Mouse (Mus musculus): ENCODE results near the gene Fam216a.
"Not testable (repeated sequence)": the region's sequence is repeated elsewhere in the genome, so short reads cannot be mapped to it uniquely, and the experiment has no call there.

Gene Fam216a

GRCm38 (mm10) chr5:122324608-122325431 lies 47.3 kb downstream of the Fam216a start:
- no peak for DNase-seq (ENCODE audit: low spot score in 2 of 2)

DNA sequence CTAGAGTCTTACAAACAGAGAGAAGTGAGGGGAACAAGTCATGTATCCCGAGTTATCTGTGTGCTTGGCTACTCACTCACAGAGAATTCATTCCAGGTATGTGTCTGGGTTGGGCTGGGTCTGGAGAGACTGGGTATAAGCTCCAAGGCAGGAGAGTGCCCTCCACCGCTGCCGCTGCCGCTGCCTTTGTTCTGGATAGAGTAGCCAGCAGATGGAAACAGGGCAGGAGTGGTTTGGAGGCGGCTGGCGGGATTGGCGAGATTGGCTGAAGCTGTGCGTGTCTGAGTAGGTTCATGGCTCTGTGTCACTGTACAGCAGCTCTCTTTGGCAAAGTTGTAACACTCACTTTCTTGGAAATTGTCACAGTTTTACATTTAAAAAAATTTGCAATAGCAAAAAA lies 48.6 kb downstream of the Fam216a start:
- no peak for DNase-seq (ENCODE audit: low spot score in 2 of 2)

GRCm38 (mm10) chr5:122320205-122320781 lies 51.9 kb downstream of the Fam216a start:
- no peak for DNase-seq (ENCODE audit: low spot score in 2 of 2)

DNA sequence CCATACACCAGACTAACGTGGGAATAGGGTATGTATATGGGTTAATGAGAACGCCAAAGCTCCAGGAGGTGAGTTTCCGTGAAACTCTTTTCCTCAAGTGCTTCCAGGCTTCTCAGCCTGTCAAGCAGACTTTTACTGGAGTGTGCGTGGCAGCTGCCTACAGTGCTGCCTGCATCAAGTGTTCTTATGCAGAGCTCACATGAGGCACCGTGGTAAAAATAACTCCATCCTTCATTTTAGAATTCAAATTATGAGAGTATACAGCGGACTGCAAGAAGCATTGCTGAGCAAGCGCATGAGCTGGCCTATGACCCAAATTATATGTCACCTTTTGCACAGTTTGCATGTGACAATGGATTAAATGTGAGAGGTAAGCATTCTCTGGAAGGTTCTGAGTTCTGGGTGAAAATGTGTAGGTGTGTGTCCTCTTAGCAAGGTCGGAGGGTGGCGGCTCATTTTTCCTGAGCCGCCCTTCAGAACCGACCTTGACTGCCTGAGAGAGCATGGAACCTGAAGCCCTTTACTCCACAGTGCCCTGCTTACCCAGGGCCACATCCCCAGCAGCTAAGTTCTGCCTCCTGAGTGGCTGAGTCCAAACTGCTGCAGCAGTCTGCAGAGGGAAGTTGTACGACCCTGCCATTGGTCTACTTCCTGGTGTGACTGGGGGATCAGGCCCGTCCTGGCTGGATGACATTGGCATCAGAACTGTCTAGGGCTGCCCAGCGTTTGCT lies 52.5 kb downstream of the Fam216a start:
- DNase-seq (ENCODE audit: low spot score in 2 of 2), result no peak

DNA sequence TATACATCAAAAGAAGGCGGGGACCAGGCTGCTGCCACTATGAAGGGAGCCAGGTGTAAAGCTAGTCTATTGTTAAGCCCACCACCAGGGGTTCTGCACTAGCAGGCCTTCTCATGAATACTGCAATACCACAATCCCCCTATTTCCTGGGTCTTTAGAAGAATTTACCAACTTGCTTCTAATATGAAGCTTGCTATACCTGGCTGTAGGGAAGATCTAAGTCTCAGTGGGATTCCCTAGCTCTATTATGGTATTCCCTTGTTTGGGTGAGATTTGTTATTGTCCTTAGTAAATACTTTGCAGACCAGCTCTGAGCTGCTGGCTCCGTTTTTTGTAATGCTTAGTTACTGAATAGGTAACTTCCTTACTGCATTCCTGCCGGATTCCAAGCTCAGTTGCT lies 53.2 kb downstream of the Fam216a start:
- DNase-seq (ENCODE audit: low spot score in 2 of 2), result not testable (repeated sequence)

GRCm38 (mm10) chr5:122318100-122318499 lies 54.1 kb downstream of the Fam216a start:
- no peak for DNase-seq (ENCODE audit: low spot score in 2 of 2)

- DNase-seq (ENCODE audit: low spot score in 2 of 2), result no peak
Measured at GRCm38 (mm10) chr5:122317329-122318045, 54.7 kb downstream of the Fam216a start.

GRCm38 (mm10) chr5:122314966-122315667 lies 57.0 kb downstream of the Fam216a start:
- peak; percentile 36 to 61 for DNase-seq (ENCODE audit: low spot score in 2 of 2)
